Mouse (Mus musculus) megakaryocyte, embryonic 14.5 days (primary cell): ENCODE measurements around the gene Abcg1.

Experiments used
- FLI1 ChIP-seq: IDR thresholded peaks from 2 replicates; pipeline ENCODE4 v1.6.1; 2012; ENCODE audit warnings: low read length, inconsistent platforms, mixed read lengths
- GATA1 ChIP-seq: IDR thresholded peaks from 3 replicates; pipeline ENCODE4 v1.6.1; 2012; ENCODE audit warnings: mixed read lengths, low read length, inconsistent platforms, borderline replicate concordance

GRCm38 (mm10) chr17:31145998-31146397 lies 88.5 kb downstream of the Abcg1 start:
- TF ChIP-seq GATA1 (no peak), FLI1 (no peak)
